Mouse (Mus musculus) CH12.LX (cell line): ENCODE results near the gene Zfand4.

Experiments used
- MYC ChIP-seq: IDR thresholded peaks from 2 replicates; pipeline ENCODE4 v1.6.1; 2011; ENCODE audit warnings: low read depth, mild to moderate bottlenecking, improper control_type of control experiment, low read length
- POLR2AphosphoS2 ChIP-seq: IDR thresholded peaks from 2 replicates; pipeline ENCODE4 v1.6.1; 2011; ENCODE audit warnings: low read depth, low read length, improper control_type of control experiment

- TF ChIP-seq MYC = no peak
- TF ChIP-seq POLR2AphosphoS2 = no peak
These were observed 75.1 kb downstream of the Zfand4 start for GRCm38 (mm10) chr6:116339088-116339487.
